Mouse (Mus musculus): ENCODE results near the gene Hdac7.

GRCm38 (mm10) chr15:97755361-97755760 is 88.9 kb downstream of the Hdac7 start:
- TF ChIP-seq POLR2A (IDR thresholded peaks at IDR 0.05; ENCODE audit: extremely low read depth, insufficient read depth, low read length) (no peak), CTCF (IDR thresholded peaks at IDR 0.05; ENCODE audit: extremely low read depth, insufficient read depth, low read length) (no peak)

Data from cortical plate, adult 2 months (tissue).